Mouse (Mus musculus): ENCODE results near the gene Gm48552.

DNA sequence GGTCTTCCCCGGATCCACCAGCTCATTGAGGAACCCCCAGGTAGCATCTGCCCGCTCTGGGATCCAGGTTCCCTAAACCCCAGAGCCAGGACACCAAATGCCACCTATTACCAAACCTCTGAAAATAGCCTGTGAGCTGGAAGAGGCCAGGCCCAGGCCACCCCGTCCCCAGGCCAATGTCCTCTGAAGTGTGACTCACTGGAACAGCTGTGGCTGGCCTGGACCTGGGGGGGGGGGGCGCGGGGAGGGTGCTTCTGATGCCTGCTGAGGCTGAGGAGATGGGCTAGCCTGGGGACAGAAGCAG, 32.9 kb downstream of the Gm48552 start:
- no peak for TF ChIP-seq POLR2A (IDR thresholded peaks at IDR 0.05; ENCODE audit: insufficient read depth, low read depth, low read length)
- no peak for TF ChIP-seq CTCF (IDR thresholded peaks at IDR 0.05)

Data from heart, adult 2 months (tissue).